Mouse (Mus musculus): ENCODE data around the gene Stmn1. TPM values are rescaled to one million over a fixed set of nuclear protein-coding genes. Genes with fewer than 3 reads are reported as not detected.
"Not testable (repeated sequence)": the region's sequence is repeated elsewhere in the genome, so short reads cannot be mapped to it uniquely, and the experiment has no call there.

Stmn1 gene
- polyA plus RNA-seq, 1 experiment: 115 TPM

DNA sequence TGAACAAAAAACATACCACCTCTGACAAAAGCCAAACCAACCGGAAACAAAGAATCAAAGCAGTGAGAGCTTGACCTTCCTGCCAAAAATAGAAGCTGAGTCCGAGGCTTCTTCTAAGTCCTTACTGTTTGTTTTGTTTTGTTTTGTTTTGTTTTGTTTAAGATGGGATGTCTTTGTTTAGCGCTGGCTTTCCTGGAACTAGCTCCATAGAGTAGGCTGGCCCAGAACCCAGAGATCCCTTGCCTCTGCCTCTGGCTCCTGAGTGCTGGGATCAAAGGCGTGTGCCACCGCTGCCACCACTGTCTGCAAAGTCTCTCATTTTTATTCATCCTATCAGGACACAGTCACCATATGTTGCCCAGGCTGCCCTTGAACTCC is 27.4 kb downstream of the Stmn1 start:
- no peak for TF ChIP-seq GATA1 (IDR thresholded peaks at IDR 0.05; ENCODE audit: borderline replicate concordance, low read length)
- no peak for TF ChIP-seq FLI1 (IDR thresholded peaks at IDR 0.05; ENCODE audit: low read length)
- Histone ChIP-seq H3K4me3 (replicated peaks) (peak overlapping the region; percentile 96), H3K36me3 (replicated peaks; ENCODE audit: low read length) (peaks cover 14% of the 10 kb centered on the region), H3K4me1 (peaks cover 91% of the 10 kb centered on the region), H3K9me3 (0 out of 2 replicates have a peak, but pooled peaks cover 3% of the 10 kb centered on the region), H3K27me3 (replicated peaks) (peaks cover 16% of the 10 kb centered on the region)

DNA sequence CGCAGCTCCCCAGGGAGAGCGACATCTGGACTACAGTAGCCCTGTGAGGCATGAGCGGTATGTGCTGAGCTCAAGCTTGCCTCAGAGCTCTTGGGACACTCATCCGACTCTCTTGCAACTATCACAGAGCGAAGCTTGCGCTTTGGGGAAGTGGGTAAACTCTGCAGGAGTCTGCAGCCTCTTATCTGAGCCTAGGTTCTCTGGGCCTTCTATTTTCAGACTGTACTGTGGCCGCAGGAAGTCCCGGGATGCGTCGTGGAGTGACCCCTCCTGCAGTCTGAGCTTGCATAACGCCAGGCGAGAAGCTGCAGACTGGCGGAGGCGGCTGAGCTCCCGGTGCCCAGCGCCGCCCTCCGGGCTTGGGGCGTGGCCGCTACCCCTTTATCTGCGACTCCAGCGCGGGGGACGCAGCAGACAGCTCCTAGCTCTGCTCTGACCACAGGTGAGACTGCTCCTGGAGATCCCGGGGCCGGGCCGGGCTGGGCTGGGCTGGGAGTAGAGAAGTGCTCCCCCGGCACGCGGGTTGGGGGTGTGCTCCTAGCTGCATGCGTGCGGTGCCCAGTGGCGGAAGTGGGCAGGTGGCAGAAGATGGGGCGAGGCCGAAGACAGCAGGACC is 28.6 kb downstream of the Stmn1 start, which contains the start of gene Paqr7:
Paqr7 (plus strand) TSS at position 103 of the 616 bp plus-strand sequence.
- TF ChIP-seq GATA1 (IDR thresholded peaks at IDR 0.05; ENCODE audit: borderline replicate concordance, low read length): peak; percentile 50; the same call in 1 of the 3 replicates
- TF ChIP-seq FLI1 (IDR thresholded peaks at IDR 0.05; ENCODE audit: low read length): peak; percentile 17; the same call in 1 of the 2 replicates
- H3K9me3 ChIP-seq: no peaks in the 10 kb centered on the region
- peaks cover 25% of the 10 kb centered on the region for H3K36me3 ChIP-seq (replicated peaks; ENCODE audit: low read length)
- H3K4me1 ChIP-seq: peaks cover 86% of the 10 kb centered on the region
- H3K27me3 ChIP-seq (replicated peaks): peaks cover 14% of the 10 kb centered on the region
- H3K4me3 ChIP-seq (replicated peaks): peak within 1 kb of the TSS; percentile 96

DNA sequence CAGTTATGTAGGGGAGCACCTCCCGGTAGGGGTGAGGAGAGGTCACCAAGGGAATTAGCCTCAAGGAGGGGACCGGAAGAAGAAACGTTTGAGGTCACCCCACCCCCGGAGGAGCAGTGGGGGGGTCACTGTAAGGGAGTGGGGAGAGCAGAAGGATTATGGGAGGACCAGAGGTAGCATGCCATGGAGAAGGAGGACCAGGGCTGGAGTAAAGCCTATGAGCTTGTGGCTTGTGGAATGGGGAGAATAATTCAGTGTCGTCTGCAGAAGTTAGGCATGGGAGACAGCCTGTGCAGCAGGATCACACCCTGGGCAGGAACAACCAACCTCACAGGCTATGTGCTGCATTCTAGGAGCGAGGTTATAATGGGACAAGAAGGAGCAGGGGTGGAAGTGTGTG is 29.1 kb downstream of the Stmn1 start:
- peaks cover 8% of the 10 kb centered on the region for H3K27me3 ChIP-seq (replicated peaks)
- H3K9me3 ChIP-seq: no peaks in the 10 kb centered on the region
- H3K4me1 ChIP-seq: peaks cover 84% of the 10 kb centered on the region
- peaks cover 31% of the 10 kb centered on the region for H3K36me3 ChIP-seq (replicated peaks; ENCODE audit: low read length)
- TF ChIP-seq FLI1 (IDR thresholded peaks at IDR 0.05; ENCODE audit: low read length): no peak
- TF ChIP-seq GATA1 (IDR thresholded peaks at IDR 0.05; ENCODE audit: borderline replicate concordance, low read length): no peak
- peak overlapping the region; percentile 96 for H3K4me3 ChIP-seq (replicated peaks)

DNA sequence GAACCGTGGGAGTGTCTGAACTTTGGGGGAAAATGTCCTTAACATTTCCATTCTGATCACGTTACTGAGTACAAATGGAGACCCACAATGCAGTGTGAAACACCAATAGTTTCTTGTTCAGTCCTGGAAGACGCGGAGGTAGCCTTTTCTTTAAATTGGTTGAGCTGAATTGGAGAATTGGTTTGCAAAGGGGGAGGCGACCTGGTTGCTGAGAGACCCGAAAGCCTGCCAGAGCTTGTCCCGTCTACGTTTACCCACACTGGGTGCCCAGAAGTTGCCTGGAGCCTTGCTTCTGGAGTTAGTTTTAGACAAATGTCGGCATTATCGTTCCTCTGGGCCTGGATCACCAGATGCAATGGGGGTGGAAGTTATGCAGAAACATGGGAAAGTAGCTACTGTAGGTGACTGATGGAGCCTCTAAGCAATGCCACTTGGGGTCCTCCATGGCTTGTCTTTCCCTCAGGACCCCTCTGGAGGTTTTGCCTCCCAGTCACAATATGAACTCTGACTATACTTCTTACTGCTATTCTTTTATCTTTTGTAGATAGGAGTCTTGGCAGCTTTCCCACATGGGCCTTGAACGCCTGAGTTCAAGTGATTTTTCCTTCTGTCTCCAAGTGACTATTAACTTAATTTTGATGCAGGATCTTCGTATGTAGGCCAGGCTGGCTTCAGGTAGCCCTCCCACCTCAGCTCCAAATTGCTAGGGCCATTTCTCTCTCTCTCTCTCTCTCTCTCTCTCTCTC is 30.0 kb downstream of the Stmn1 start:
- H3K4me3 ChIP-seq (replicated peaks): peak overlapping the region; percentile 96
- peaks cover 78% of the 10 kb centered on the region for H3K4me1 ChIP-seq
- H3K27me3 ChIP-seq (replicated peaks): peaks cover 2% of the 10 kb centered on the region

DNA sequence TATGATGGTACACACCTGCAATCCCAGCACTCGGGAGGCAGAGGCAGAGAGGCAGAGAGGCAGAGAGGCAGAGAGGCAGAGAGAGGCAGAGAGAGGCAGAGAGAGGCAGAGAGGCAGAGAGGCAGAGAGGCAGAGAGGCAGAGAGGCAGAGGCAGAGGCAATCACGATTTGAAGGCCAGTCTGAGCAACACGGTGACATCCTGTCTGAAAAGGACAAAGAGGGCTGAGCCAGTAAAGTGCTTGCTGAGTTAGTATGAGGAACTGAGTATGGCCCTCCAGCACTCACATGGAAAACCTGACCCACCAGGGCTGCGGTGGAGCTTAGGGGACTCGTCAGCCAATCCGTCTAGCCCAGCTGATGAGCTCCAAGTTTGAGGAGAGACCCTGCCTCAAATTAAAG is 30.9 kb downstream of the Stmn1 start:
- peak overlapping the region; percentile 75 for H3K4me3 ChIP-seq (replicated peaks)
- H3K36me3 ChIP-seq (replicated peaks; ENCODE audit: low read length): peaks cover 47% of the 10 kb centered on the region
- H3K4me1 ChIP-seq: peaks cover 78% of the 10 kb centered on the region
- not testable (repeated sequence) for H3K9me3 ChIP-seq; H3K27me3 ChIP-seq (replicated peaks)

More for the DNA sequence above, 30.0 kb downstream of the Stmn1 start:
- TF ChIP-seq FLI1 (IDR thresholded peaks at IDR 0.05; ENCODE audit: low read length): no peak
- no peak for TF ChIP-seq GATA1 (IDR thresholded peaks at IDR 0.05; ENCODE audit: borderline replicate concordance, low read length)
- H3K36me3 ChIP-seq (replicated peaks; ENCODE audit: low read length): peaks cover 39% of the 10 kb centered on the region
- H3K9me3 ChIP-seq: no peaks in the 10 kb centered on the region

DNA sequence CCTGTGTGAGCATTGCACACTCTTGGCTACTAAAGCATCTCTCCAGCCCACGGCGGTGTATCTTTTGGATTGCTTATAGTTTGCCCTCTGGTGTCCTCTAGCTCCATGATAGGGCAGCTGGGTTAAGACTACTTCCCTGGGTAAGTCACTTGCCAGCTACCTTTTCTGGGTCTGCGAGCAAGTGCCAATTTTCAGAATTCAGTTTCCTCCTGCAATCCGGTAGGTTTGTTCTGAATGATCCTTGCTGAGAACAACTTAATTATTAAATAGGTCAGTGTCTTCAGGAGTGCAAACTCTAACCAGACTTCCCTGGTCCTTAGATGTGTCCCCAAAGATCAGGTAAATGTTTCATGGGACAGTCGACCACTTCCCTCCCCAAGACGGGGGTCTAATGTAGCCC is 33.0 kb downstream of the Stmn1 start:
- Histone ChIP-seq H3K36me3 (replicated peaks; ENCODE audit: low read length) (peaks cover 62% of the 10 kb centered on the region), H3K9me3 (peaks cover 4% of the 10 kb centered on the region), H3K4me3 (replicated peaks) (no peak overlapping the region), H3K4me1 (peaks cover 71% of the 10 kb centered on the region), H3K27me3 (replicated peaks) (no peaks in the 10 kb centered on the region)
- no peak for TF ChIP-seq GATA1 (IDR thresholded peaks at IDR 0.05; ENCODE audit: borderline replicate concordance, low read length)
- no peak for TF ChIP-seq FLI1 (IDR thresholded peaks at IDR 0.05; ENCODE audit: low read length)

DNA sequence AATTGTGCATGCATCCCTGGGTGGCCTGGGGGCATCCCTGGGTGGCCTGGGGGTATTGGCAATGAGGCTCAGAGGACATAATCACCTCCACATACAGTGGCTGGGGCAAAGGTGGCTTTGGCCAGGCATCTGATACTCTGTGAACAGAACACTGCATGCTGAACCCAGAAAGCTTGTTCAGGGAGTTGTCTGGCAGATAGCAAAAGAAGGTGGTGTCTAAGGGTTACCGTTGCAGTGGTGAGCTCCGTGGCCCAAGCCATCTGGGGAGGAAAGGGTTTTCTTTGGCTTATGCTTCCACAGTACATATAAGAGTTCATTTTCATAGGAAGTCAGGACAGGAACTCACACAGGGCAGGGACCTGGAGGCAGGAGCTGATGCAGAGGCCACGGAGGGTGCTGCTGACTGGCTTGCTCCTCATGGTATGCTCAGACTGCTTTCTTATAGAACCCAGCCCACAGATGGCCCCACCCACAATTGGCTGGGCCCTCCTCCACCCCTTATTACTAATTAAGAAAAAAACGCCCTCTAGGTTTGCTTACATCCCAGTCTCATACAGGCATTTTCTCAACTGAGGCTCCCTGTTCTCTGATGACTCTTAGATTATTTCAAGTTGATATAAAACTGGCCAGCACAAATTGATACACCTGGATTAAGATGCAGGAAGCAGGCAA is 35.7 kb downstream of the Stmn1 start:
- H3K9me3 ChIP-seq: peaks cover 20% of the 10 kb centered on the region
- H3K4me3 ChIP-seq (replicated peaks): no peak overlapping the region
- no peak for TF ChIP-seq FLI1 (IDR thresholded peaks at IDR 0.05; ENCODE audit: low read length)
- no peak for TF ChIP-seq GATA1 (IDR thresholded peaks at IDR 0.05; ENCODE audit: borderline replicate concordance, low read length)
- peaks cover 87% of the 10 kb centered on the region for H3K36me3 ChIP-seq (replicated peaks; ENCODE audit: low read length)
- no peaks in the 10 kb centered on the region for H3K27me3 ChIP-seq (replicated peaks)
- H3K4me1 ChIP-seq: peaks cover 70% of the 10 kb centered on the region

DNA sequence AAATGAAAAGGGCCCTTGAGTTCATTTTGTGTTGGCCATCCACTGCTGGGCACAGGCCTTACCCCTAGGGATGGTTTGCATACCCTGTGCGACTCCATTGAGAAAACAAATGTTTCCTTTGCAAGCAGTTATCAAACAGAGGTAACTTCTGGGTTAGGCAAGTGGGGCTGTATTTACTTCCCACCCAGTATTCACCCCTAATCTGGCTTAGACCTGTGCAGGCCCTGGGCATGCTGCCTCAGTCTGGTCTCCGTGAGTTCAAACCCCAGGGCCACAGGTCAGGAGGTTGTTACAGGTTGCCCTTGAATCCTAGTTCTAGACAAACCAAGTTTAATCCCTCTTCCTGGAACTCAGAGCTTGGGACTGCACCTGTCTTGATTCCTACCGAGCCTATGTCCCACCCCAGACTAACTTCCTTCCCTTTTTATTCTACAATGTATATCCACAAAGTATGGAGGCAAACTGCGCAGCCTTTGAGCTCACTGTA is 37.2 kb downstream of the Stmn1 start:
- H3K9me3 ChIP-seq: peaks cover 20% of the 10 kb centered on the region
- no peak for TF ChIP-seq FLI1 (IDR thresholded peaks at IDR 0.05; ENCODE audit: low read length)
- no peak for TF ChIP-seq GATA1 (IDR thresholded peaks at IDR 0.05; ENCODE audit: borderline replicate concordance, low read length)
- H3K27me3 ChIP-seq (replicated peaks): no peaks in the 10 kb centered on the region
- H3K4me1 ChIP-seq: peaks cover 58% of the 10 kb centered on the region
- peaks cover 79% of the 10 kb centered on the region for H3K36me3 ChIP-seq (replicated peaks; ENCODE audit: low read length)
- no peak overlapping the region for H3K4me3 ChIP-seq (replicated peaks)

DNA sequence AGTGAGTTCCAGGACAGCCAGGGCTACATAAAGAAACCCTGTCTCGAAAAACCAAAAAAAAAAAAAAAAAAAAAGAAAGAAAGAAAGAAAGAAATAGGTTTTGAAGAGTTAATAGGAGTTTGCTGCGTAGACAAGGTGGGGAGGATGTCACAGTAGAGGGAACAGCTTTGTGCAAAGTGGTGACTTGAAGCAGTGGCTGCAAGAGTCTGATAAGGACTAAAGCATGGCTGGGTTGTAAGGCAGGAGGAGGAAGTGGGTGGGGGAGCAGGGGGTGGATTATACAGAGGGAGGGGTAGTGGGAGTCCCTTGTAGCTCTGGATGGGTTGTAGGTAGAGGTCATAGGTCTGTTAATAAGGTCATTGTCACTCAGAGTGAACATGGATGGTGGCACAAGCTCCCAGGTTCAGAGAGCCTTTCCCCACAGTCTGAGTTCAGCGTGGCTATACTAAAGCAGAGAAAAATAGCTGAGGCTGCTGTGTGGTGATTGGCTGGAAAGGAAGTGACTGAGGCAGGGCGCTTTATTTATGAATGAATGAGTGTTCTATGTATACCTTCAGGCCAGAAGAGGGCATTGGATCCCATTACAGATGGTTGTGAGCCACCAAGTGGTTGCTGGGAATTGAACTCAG is 38.0 kb downstream of the Stmn1 start:
- Histone ChIP-seq H3K4me1 (peaks cover 57% of the 10 kb centered on the region), H3K27me3 (replicated peaks) (no peaks in the 10 kb centered on the region), H3K4me3 (replicated peaks) (no peak overlapping the region), H3K36me3 (replicated peaks; ENCODE audit: low read length) (peaks cover 72% of the 10 kb centered on the region), H3K9me3 (peaks cover 20% of the 10 kb centered on the region)
- TF ChIP-seq FLI1 (IDR thresholded peaks at IDR 0.05; ENCODE audit: low read length) (no peak), GATA1 (IDR thresholded peaks at IDR 0.05; ENCODE audit: borderline replicate concordance, low read length) (no peak)
